Mouse (Mus musculus) liver, embryonic 14.5 days (tissue): ENCODE results near the gene Erbb3.

Experiments
- CTCF ChIP-seq: IDR thresholded peaks from 2 replicates; pipeline ENCODE4 v1.5.1; 2016; ENCODE audit warnings: antibody characterized with exemption, low read depth, control low read depth
- EP300 ChIP-seq: IDR thresholded peaks from 2 replicates; pipeline ENCODE4 v1.6.1; 2016; ENCODE audit warnings: antibody characterized with exemption, low read depth

- TF ChIP-seq CTCF = no peak
- no peak for TF ChIP-seq EP300
These were observed 1.3 kb downstream of the Erbb3 start for GRCm38 (mm10) chr10:128588136-128588535.
